Mouse (Mus musculus) liver, postnatal 0 days (tissue): ENCODE results near the gene Inpp4b. TPM values are rescaled to one million over a fixed set of nuclear protein-coding genes. Genes with fewer than 3 reads are reported as not detected.

Experiments used
- ATAC-seq: fragments of 200-750 bp; cut with Nextera tagmentation; 2 replicates; pipeline ENCODE4 v1.8.0; 2017; ENCODE audit warnings: mild to moderate bottlenecking, moderate library complexity
- DNase-seq: peaks from one replicate; pipeline ENCODE4 v3.0.0-alpha.2; 2016
- H3K27ac ChIP-seq: fragments of 300-500 bp; sonication (generic); 2 replicates; pipeline ENCODE4 v1.5.1; 2014; ENCODE audit warnings: antibody characterized with exemption, moderate library complexity, mild to moderate bottlenecking, low read depth
- H3K27me3 ChIP-seq: fragments of 300-500 bp; sonication (generic); 2 replicates; pipeline ENCODE4 v1.6.1; 2014; ENCODE audit warnings: low read length, control low read depth, mixed read lengths; ENCODE audit not compliant: insufficient read depth
- H3K36me3 ChIP-seq: fragments of 300-500 bp; sonication (generic); replicated peaks from 2 replicates; pipeline ENCODE4 v1.6.1; 2014; ENCODE audit warnings: mild to moderate bottlenecking, control low read depth, low read length, moderate library complexity, mixed read lengths; ENCODE audit not compliant: insufficient read depth
- H3K4me1 ChIP-seq: fragments of 300-500 bp; sonication (generic); 2 replicates; pipeline ENCODE4 v1.6.1; 2014; ENCODE audit warnings: antibody characterized with exemption, mild to moderate bottlenecking, control low read depth; ENCODE audit not compliant: insufficient read depth
- H3K4me2 ChIP-seq: fragments of 300-500 bp; sonication (generic); 2 replicates; pipeline ENCODE4 v1.6.1; 2014; ENCODE audit warnings: low read depth, mild to moderate bottlenecking, low read length, moderate library complexity, mixed read lengths
- H3K4me3 ChIP-seq: fragments of 300-500 bp; sonication (generic); 2 replicates; pipeline ENCODE4 v1.5.1; 2014; ENCODE audit warnings: low read depth, low read length
- H3K9ac ChIP-seq: fragments of 300-500 bp; sonication (generic); replicated peaks from 2 replicates; pipeline ENCODE4 v1.6.1; 2014; ENCODE audit warnings: mild to moderate bottlenecking, moderate library complexity
- H3K9me3 ChIP-seq: fragments of 300-500 bp; sonication (generic); 2 replicates; pipeline ENCODE4 v1.6.1; 2016; ENCODE audit warnings: mild to moderate bottlenecking, control low read depth, low read length, mixed read lengths
- CTCF ChIP-seq: sonication (generic); IDR thresholded peaks from 2 replicates; pipeline ENCODE4 v1.5.1; 2016; ENCODE audit warnings: antibody characterized with exemption, low read depth
- EP300 ChIP-seq: IDR thresholded peaks from 2 replicates; pipeline ENCODE4 v1.6.1; 2016; ENCODE audit warnings: antibody characterized with exemption, low read depth, mild to moderate bottlenecking
- WGBS: fragments of 180-500 bp; shearing (Covaris S2); extraction: QIAGEN DNeasy Blood & Tissue Kit; methylation state at CpG from one replicate; pipeline ENCODE4 v1.1.7; 2014; ENCODE audit not compliant: insufficient replicate concordance; 5-methylcytosine and 5-hydroxymethylcytosine counted together
- polyA plus RNA-seq: library from polyadenylated mRNA; unstranded; fragments of >200 nt; fragmentation: Nextera tagmentation; extraction: Ambion mirVana; gene quantifications from 2 replicates; pipeline ENCODE4 v1.2.1, GENCODE M21; 2015

Inpp4b gene
- polyA plus RNA-seq, 1 experiment from 2014 or later: 0.82 TPM

DNA sequence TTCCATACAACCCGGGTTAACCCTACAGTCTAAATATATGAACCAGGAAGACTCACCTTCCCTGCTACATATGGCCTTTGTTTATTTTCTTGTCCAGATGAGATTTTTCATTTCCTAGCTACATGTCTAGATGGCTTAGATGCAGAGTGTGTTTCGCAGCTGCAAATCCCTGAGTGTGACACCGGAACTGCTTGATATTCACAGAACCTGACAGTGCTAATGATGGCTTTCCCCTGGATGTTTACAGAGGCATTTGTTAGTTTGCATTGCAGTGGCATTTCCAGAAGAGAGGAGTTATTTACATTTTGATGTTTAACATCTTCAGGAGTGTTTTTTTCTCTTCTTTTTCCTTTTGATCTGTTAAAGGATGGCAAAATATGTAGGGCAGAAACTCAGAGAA is 537.7 kb downstream of the Inpp4b start:
- Histone ChIP-seq H3K36me3 (no peaks in the 10 kb centered on the region), H3K27me3 (no peaks in the 10 kb centered on the region), H3K27ac (no peak overlapping the region), H3K4me3 (no peak overlapping the region), H3K9me3 (no peaks in the 10 kb centered on the region), H3K4me1 (no peaks in the 10 kb centered on the region), H3K4me2 (no peak overlapping the region), H3K9ac (no peak overlapping the region)
- TF ChIP-seq EP300 (no peak), CTCF (no peak)
- 77% methylated on average over 3 of the region's 3 CpGs for WGBS
- no peak for ATAC-seq
- DNase-seq: no peak

DNA sequence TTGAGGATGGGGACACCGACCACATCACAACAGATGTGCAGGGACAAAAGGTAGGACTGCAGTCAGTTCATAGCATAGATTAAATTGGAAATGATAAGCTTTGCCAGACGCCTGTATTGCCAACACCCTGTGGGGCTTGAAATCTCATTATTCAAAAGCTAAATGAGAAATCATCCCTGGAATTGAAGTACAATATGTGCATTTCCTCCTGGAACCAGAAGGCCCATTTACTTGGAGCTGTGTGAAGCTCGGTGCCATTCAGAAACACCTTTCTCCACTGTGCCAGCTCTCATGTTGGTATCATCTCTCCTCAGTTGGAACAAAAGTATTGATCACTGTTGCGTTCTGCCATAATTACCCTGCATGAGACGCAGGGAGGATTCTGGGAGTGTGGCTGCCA is 541.8 kb downstream of the Inpp4b start:
- no peaks in the 10 kb centered on the region for H3K27me3 ChIP-seq
- TF ChIP-seq CTCF (no peak), EP300 (no peak)
- H3K4me3 ChIP-seq: no peak overlapping the region
- DNase-seq (no peak), ATAC-seq (no peak)
- WGBS: 78% methylated on average over 5 of the region's 5 CpGs
- no peaks in the 10 kb centered on the region for H3K4me1 ChIP-seq
- H3K36me3 ChIP-seq: no peaks in the 10 kb centered on the region
- no peak overlapping the region for H3K27ac ChIP-seq
- no peak overlapping the region for H3K9ac ChIP-seq
- no peak overlapping the region for H3K4me2 ChIP-seq
- no peaks in the 10 kb centered on the region for H3K9me3 ChIP-seq

GRCm38 (mm10) chr8:81888843-81889242 is 546.5 kb downstream of the Inpp4b start:
- DNase-seq: no peak
- Histone ChIP-seq H3K9me3 (no peaks in the 10 kb centered on the region; the same call in 1 of the 2 replicates), H3K27me3 (no peaks in the 10 kb centered on the region), H3K36me3 (no peaks in the 10 kb centered on the region), H3K27ac (no peak overlapping the region), H3K4me2 (no peak overlapping the region), H3K9ac (no peak overlapping the region), H3K4me1 (no peaks in the 10 kb centered on the region), H3K4me3 (no peak overlapping the region)
- no peak for ATAC-seq
- TF ChIP-seq EP300 (no peak), CTCF (no peak)

- ATAC-seq: no peak
- no peaks in the 10 kb centered on the region for H3K4me1 ChIP-seq
- no peaks in the 10 kb centered on the region for H3K36me3 ChIP-seq
- no peak overlapping the region for H3K4me2 ChIP-seq
- H3K4me3 ChIP-seq: no peak overlapping the region
- no peaks in the 10 kb centered on the region; the same call in 1 of the 2 replicates for H3K9me3 ChIP-seq
- no peak overlapping the region for H3K9ac ChIP-seq
- no peak overlapping the region for H3K27ac ChIP-seq
- TF ChIP-seq EP300: no peak
- TF ChIP-seq CTCF: no peak
- no peaks in the 10 kb centered on the region for H3K27me3 ChIP-seq
- WGBS: 89% methylated on average over 1 of the region's 1 CpGs
- DNase-seq: no peak
These were observed 550.9 kb downstream of the Inpp4b start for GRCm38 (mm10) chr8:81893292-81893691.

- H3K9ac ChIP-seq: no peak overlapping the region
These were observed 604.5 kb downstream of the Inpp4b start for GRCm38 (mm10) chr8:81946812-81947211.

GRCm38 (mm10) chr8:81953101-81953500 is 610.7 kb downstream of the Inpp4b start:
- H3K9me3 ChIP-seq: no peaks in the 10 kb centered on the region
- no peak overlapping the region for H3K27ac ChIP-seq
- no peak overlapping the region for H3K4me3 ChIP-seq
- ATAC-seq: no peak
- WGBS: 77% methylated on average over 2 of the region's 2 CpGs
- TF ChIP-seq CTCF (no peak), EP300 (no peak)
- H3K36me3 ChIP-seq: no peaks in the 10 kb centered on the region
- H3K9ac ChIP-seq: no peak overlapping the region
- no peak overlapping the region for H3K4me2 ChIP-seq
- no peaks in the 10 kb centered on the region for H3K4me1 ChIP-seq
- no peak for DNase-seq
- H3K27me3 ChIP-seq: no peaks in the 10 kb centered on the region

More at GRCm38 (mm10) chr8:81946812-81947211, 604.5 kb downstream of the Inpp4b start:
- no peaks in the 10 kb centered on the region for H3K27me3 ChIP-seq
- H3K4me3 ChIP-seq: no peak overlapping the region
- TF ChIP-seq EP300 (no peak), CTCF (no peak)
- no peaks in the 10 kb centered on the region for H3K36me3 ChIP-seq
- ATAC-seq (no peak), DNase-seq (no peak)
- no peaks in the 10 kb centered on the region for H3K4me1 ChIP-seq
- H3K27ac ChIP-seq: no peak overlapping the region
- H3K4me2 ChIP-seq: no peak overlapping the region
- no peaks in the 10 kb centered on the region for H3K9me3 ChIP-seq
- 80% methylated on average over 5 of the region's 5 CpGs for WGBS

- TF ChIP-seq CTCF (no peak), EP300 (no peak)
- Histone ChIP-seq H3K27me3 (no peaks in the 10 kb centered on the region), H3K4me1 (no peaks in the 10 kb centered on the region), H3K4me2 (no peak overlapping the region), H3K27ac (no peak overlapping the region), H3K9ac (no peak overlapping the region), H3K36me3 (no peaks in the 10 kb centered on the region), H3K4me3 (no peak overlapping the region), H3K9me3 (no peaks in the 10 kb centered on the region)
- no peak for DNase-seq
- no peak for ATAC-seq
- 74% methylated on average over 8 of the region's 8 CpGs for WGBS
These were observed 642.8 kb downstream of the Inpp4b start for GRCm38 (mm10) chr8:81985128-81985665.
